Mouse (Mus musculus) kidney, postnatal 25 days (tissue): ENCODE measurements around the gene Tdpoz4.
"Not testable (repeated sequence)": the region's sequence is repeated elsewhere in the genome, so short reads cannot be mapped to it uniquely, and the experiment has no call there.

Experiments used
- DNase-seq, 2 experiments: peaks; one replicate each; pipeline ENCODE4 v3.0.0; 2021; ENCODE audit warnings: mixed read lengths in 2 of 2

Tdpoz4 gene

DNA sequence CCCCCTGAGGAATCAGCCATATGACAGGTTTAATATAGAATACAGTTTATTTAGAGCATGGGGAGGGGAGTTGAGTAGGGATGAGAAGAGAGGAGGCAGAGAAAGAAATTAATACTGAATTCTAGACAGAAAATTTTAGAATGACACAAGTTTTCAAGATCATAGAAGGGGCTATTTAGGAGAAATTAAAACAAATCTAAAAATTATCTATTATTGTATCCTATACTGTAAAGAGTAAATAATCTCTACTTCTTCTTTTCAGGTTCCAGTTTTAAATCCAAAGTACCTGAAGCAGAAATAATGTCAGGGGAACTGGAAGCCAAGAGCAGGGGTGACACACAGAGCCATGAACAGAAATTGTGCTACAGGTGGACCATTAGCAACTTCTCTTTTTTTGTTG lies at the start of gene Tdpoz4:
Gene Tdpoz4, plus strand, starts transcription at position 301 of the 400 bp plus-strand sequence.
- DNase-seq, result not testable (repeated sequence)

DNA sequence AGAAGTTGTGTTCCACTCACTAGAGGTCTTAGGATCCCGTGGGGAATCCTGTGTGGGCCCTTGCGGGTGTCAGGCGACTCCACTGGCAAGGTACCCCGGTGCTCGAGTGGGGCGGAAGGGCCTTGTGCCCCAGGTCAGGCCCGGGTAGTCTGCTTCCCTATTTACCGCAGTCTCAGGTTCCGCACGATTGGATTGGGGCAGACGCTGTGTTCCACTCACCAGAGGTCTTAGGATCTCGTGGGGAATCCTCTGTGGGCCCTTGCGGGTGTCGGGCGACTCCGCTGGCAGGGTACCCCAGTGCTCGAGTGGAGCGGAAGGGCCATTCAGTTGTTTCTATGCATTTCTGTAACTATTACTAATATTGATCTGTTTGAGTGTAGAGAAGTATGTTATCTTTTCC lies 42.2 kb upstream of the Tdpoz4 start:
- DNase-seq, result not testable (repeated sequence)

DNA sequence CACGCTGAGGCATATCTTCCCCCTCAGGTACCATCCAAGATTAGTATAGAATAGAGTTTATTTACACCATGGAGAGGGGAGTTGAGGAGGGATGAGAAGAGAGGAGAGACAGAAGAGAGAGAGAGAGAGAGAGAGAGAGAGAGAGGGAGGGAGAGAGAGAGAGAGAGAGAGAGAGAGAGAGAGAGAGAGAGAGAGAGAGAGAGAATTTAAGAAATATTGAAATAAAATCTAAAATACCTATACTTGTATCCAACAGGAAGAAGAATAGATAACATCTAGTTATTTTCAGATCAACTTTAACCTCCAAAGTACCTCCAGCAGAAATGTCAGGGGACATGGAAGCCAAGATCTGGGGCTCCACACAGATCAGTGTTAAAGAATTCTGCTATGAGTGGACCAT lies 23.5 kb upstream of the Tdpoz4 start, which contains the start of gene Gm5773:
Gene Gm5773, plus strand, starts transcription at position 301 of the 400 bp plus-strand sequence.
- DNase-seq, result not testable (repeated sequence)

GRCm38 (mm10) chr3:93813341-93813740 lies 17.1 kb downstream of the Tdpoz4 start:
- DNase-seq, result not testable (repeated sequence)

DNA sequence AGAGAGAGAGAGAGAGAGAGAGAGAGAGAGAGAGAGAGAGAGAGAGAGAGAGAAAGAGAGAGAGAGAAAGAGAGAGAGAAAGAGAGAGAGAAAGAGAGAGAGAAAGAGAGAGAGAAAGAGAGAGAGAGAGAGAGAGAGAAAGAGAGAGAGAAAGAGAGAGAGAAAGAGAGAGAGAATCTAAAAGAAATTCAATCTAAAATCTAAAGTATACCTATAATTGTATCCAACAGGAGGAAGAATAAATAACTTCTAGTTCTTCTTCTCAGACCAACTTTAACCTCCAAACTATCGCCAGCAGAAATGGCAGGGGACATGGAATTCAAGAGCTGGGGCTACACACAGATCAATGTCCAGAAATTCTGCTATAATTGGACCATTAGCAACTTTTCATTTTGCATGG lies 29.5 kb downstream of the Tdpoz4 start, which contains the start of gene Tdpoz3:
Gene Tdpoz3, plus strand, starts transcription at position 301 of the 400 bp plus-strand sequence.
- DNase-seq, result not testable (repeated sequence)
